Mouse (Mus musculus) myocyte (in vitro differentiated cells): Measurements from ENCODE around the gene Ltbp3.

Source experiments
- CEBPB ChIP-seq: IDR thresholded peaks from 2 replicates; pipeline ENCODE4 v1.6.1; 2011; ENCODE audit warnings: mild to moderate bottlenecking, moderate library complexity; ENCODE audit not compliant: poor library complexity, insufficient read depth, severe bottlenecking
- MYOG ChIP-seq, 3 experiments: IDR thresholded peaks; one replicate each; pipeline ENCODE4 v1.6.1; 2011; ENCODE audit warnings: control low read depth in 2 of 3, low read depth in 2 of 3, mild to moderate bottlenecking in 2 of 3; ENCODE audit not compliant: insufficient read length in 2 of 3, control insufficient read depth in 1 of 3, insufficient read depth in 1 of 3
- SRF ChIP-seq: IDR thresholded peaks from one replicate; pipeline ENCODE4 v1.6.1; 2011; ENCODE audit warnings: low read depth; ENCODE audit not compliant: control insufficient read depth, insufficient read length
- TCF3 ChIP-seq: IDR thresholded peaks from one replicate; pipeline ENCODE4 v1.6.1; 2011; ENCODE audit warnings: low read depth, control low read depth; ENCODE audit not compliant: insufficient read length

DNA sequence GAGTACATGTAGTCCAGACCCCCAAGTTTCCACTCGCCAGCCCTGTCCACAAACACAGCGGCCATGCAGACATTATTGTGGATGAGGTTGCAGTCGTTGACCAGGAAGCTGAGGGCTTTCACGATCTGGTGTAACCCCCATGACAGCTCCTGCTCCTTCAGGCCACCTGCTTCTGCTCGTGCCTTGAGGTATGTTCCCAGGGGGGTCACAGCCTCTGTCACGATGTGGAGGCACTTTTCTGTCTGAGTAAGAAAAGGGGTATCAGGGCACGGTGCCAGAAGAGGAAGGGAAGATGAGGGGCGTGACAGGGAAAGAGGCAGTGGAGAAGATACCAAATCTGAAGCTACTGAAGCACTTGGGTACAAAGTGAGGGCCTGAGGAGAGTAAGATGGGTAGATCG lies 29.6 kb downstream of the Ltbp3 start:
- TF ChIP-seq TCF3 (no peak), SRF (no peak), CEBPB (no peak), MYOG (IDR thresholded peaks at IDR 0.05; ENCODE audit: control insufficient read depth in 1 of 3, insufficient read depth in 1 of 3, insufficient read length in 2 of 3, low read depth in 2 of 3) (no peak)
